Mouse (Mus musculus) embryonic facial prominence, embryonic 11.5 days (tissue): ENCODE measurements at regions not wholly inside any gene's neighbourhood (a gene's known extent, or its start where the extent isn't known, plus 50 kb on each side); places are given as distances from the start of the nearest gene placed in this dataset.
"Not testable (repeated sequence)": the region's sequence is repeated elsewhere in the genome, so short reads cannot be mapped to it uniquely, and the experiment has no call there.

ENCODE experiments used
- ATAC-seq: fragments of 200-750 bp; cut with Nextera tagmentation; replicated peaks from 2 replicates; pipeline ENCODE4 v1.8.0; 2017; ENCODE audit warnings: low read depth; ENCODE audit not compliant: insufficient number of reproducible peaks, low FRiP score, low TSS enrichment
- DNase-seq: peaks from one replicate; pipeline ENCODE4 v3.0.0-alpha.2; 2015; ENCODE audit warnings: low spot score
- H3K27ac ChIP-seq: fragments of 300-500 bp; sonication (generic); replicated peaks from 2 replicates; pipeline ENCODE4 v1.5.1; 2014; ENCODE audit warnings: mild to moderate bottlenecking, low read depth, low read length, control low read depth
- H3K27me3 ChIP-seq: fragments of 300-500 bp; sonication (generic); 2 replicates; pipeline ENCODE4 v1.6.1; 2014; ENCODE audit warnings: mild to moderate bottlenecking, low read length, moderate library complexity, mixed read lengths; ENCODE audit not compliant: control insufficient read depth, insufficient read depth
- H3K36me3 ChIP-seq: fragments of 300-500 bp; sonication (generic); replicated peaks from 2 replicates; pipeline ENCODE4 v1.6.1; 2014; ENCODE audit warnings: low read depth, mild to moderate bottlenecking, low read length, moderate library complexity, mixed read lengths; ENCODE audit not compliant: control insufficient read depth, insufficient read depth
- H3K4me1 ChIP-seq: fragments of 300-500 bp; sonication (generic); 2 replicates; pipeline ENCODE4 v1.6.1; 2014; ENCODE audit warnings: low read length, mixed read lengths; ENCODE audit not compliant: control insufficient read depth, insufficient read depth
- H3K4me2 ChIP-seq: fragments of 300-500 bp; sonication (generic); 2 replicates; pipeline ENCODE4 v1.6.1; 2014; ENCODE audit warnings: low read depth, mild to moderate bottlenecking, control low read depth, low read length, moderate library complexity
- H3K4me3 ChIP-seq: fragments of 300-500 bp; sonication (generic); 2 replicates; pipeline ENCODE4 v1.5.1; 2014; ENCODE audit warnings: low read depth, low read length, control low read depth
- H3K9ac ChIP-seq: fragments of 300-500 bp; sonication (generic); replicated peaks from 2 replicates; pipeline ENCODE4 v1.6.1; 2014; ENCODE audit warnings: mild to moderate bottlenecking, control low read depth, low read length
- H3K9me3 ChIP-seq: fragments of 300-500 bp; sonication (generic); replicated peaks from 2 replicates; pipeline ENCODE4 v1.6.1; 2016; ENCODE audit warnings: mild to moderate bottlenecking, low read length, inconsistent platforms, mixed read lengths; ENCODE audit not compliant: control insufficient read depth
- WGBS: fragments of 180-500 bp; shearing (Covaris S2); extraction: QIAGEN DNeasy Blood & Tissue Kit; methylation state at CpG from one replicate; pipeline ENCODE4 v1.1.7; 2014; 5-methylcytosine and 5-hydroxymethylcytosine counted together

GRCm38 (mm10) chr14:114261657-114262056 is 830.4 kb upstream of the Gpc5 start:
- H3K4me3 ChIP-seq, result no peak overlapping the region
- H3K9ac ChIP-seq, result no peak overlapping the region
- H3K4me1 ChIP-seq, result no peaks in the 10 kb centered on the region
- ATAC-seq, result no peak
- WGBS, result 79% methylated on average over 2 of the region's 2 CpGs
- H3K36me3 ChIP-seq, result no peaks in the 10 kb centered on the region
- no peaks in the 10 kb centered on the region for H3K9me3 ChIP-seq
- H3K27ac ChIP-seq, result no peak overlapping the region
- H3K27me3 ChIP-seq, result no peaks in the 10 kb centered on the region
- H3K4me2 ChIP-seq, result no peak overlapping the region
- no peak for DNase-seq

DNA sequence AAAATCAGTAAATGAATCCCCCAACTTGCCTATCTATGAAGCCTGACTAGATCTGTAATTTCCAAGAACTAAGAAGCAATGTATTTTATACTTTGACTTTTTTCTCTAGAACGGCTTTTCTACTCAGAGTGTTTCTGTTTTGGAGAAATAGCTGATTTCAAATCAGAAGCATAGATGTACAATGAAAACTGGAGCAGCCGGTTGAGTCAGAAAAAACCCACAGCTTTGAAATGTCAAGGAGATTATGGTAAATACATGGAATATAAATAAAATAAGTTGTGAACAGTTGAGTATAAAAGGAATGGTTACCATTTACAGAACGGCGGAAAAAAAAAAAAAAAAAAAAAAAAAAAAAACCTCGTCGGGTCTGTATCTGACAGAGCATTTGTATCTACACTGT is 791.4 kb upstream of the Gpc5 start:
- no peak for DNase-seq
- Histone ChIP-seq H3K9ac (no peak overlapping the region), H3K36me3 (no peaks in the 10 kb centered on the region), H3K4me3 (no peak overlapping the region), H3K4me2 (no peak overlapping the region), H3K27me3 (no peaks in the 10 kb centered on the region), H3K27ac (no peak overlapping the region), H3K4me1 (no peaks in the 10 kb centered on the region), H3K9me3 (no peaks in the 10 kb centered on the region)
- ATAC-seq, result no peak
- WGBS, result 91% methylated on average over 6 of the region's 6 CpGs

DNA sequence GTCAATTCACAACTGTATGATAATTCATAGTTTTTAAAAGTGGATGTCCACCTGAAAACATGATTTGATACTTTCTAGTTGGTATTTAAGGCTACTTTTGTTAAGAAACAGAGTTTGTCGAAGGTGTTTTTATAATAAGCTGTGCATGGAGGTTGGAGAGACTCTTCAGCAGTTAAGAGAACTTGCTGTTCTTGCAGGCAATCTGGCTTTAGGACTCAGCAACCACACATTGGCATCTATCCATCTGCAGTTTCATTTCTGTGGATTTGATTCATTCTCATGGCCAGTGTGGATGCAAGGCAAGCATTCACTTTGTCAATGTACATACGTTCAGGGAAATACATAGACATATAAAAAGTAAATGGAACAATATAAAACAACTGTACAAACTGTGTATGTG is 784.5 kb upstream of the Gpc5 start:
- Histone ChIP-seq H3K4me2 (no peak overlapping the region), H3K4me1 (no peaks in the 10 kb centered on the region), H3K9ac (no peak overlapping the region), H3K36me3 (no peaks in the 10 kb centered on the region), H3K27me3 (no peaks in the 10 kb centered on the region), H3K9me3 (no peaks in the 10 kb centered on the region), H3K27ac (no peak overlapping the region), H3K4me3 (no peak overlapping the region)
- DNase-seq (no peak), ATAC-seq (no peak)
- WGBS, result 81% methylated on average over 2 of the region's 2 CpGs

- Histone ChIP-seq H3K36me3 (no peaks in the 10 kb centered on the region), H3K4me3 (no peak overlapping the region), H3K9ac (no peak overlapping the region), H3K4me2 (no peak overlapping the region), H3K27me3 (no peaks in the 10 kb centered on the region), H3K9me3 (no peaks in the 10 kb centered on the region), H3K4me1 (no peaks in the 10 kb centered on the region), H3K27ac (no peak overlapping the region)
- no peak for DNase-seq
- 93% methylated on average over 6 of the region's 6 CpGs for WGBS
- no peak for ATAC-seq
Measured at GRCm38 (mm10) chr14:114332662-114333061, 759.4 kb upstream of the Gpc5 start.

- DNase-seq (peak; percentile 7), ATAC-seq (no peak)
- Histone ChIP-seq H3K4me3 (no peak overlapping the region), H3K4me1 (no peaks in the 10 kb centered on the region), H3K4me2 (no peak overlapping the region), H3K36me3 (no peaks in the 10 kb centered on the region), H3K9ac (no peak overlapping the region), H3K27me3 (no peaks in the 10 kb centered on the region), H3K9me3 (no peaks in the 10 kb centered on the region), H3K27ac (no peak overlapping the region)
- WGBS, result 58% methylated on average over 6 of the region's 6 CpGs
Measured at GRCm38 (mm10) chr14:114349345-114349744, 742.7 kb upstream of the Gpc5 start.

DNA sequence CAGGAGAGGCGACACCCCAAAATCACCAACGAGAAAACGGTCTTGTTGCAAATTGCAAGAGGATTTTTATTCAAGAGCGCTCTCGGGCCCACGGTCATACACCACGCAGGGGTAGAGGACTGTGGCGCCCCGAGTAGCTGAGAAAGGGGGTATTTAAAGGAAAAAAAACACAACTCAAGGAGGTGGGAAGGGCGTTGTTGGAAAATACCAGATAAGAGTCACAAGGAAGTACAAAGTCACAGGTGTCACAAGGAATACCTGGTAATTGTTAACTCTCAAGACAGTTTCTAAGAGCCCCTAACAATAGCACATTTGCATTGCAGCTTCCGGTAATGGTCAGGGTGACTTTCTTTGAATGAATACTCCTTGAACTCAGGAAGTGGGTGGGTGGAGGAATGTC is 742.2 kb upstream of the Gpc5 start:
- WGBS, result 72% methylated on average over 3 of the region's 11 CpGs
- not testable (repeated sequence) for H3K9ac ChIP-seq, ATAC-seq, H3K4me1 ChIP-seq, H3K36me3 ChIP-seq, H3K4me3 ChIP-seq, H3K27me3 ChIP-seq, H3K9me3 ChIP-seq, H3K27ac ChIP-seq, H3K4me2 ChIP-seq, DNase-seq

DNA sequence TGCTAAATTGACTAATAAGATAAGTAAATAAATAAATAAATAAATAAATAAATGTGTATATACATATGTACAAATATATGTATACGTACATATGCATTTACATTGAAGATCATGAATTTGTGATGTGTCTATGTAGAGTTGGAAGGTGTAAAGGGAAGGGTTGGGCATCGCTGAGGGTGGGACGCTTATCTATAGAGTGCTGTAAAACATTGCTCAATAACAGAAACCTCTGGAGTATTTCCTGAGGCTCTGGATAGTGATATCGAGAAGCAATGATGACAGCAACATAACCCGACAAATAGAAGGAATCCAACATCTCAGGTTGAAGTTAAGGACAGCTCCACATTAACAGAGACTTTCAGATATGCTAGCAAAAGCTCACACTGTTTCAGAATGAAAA is 739.7 kb upstream of the Gpc5 start:
- 94% methylated on average over 5 of the region's 5 CpGs for WGBS
- H3K4me2 ChIP-seq, result no peak overlapping the region

GRCm38 (mm10) chr14:114374847-114375246 is 717.2 kb upstream of the Gpc5 start:
- no peaks in the 10 kb centered on the region for H3K4me1 ChIP-seq
- H3K27ac ChIP-seq, result no peak overlapping the region
- ATAC-seq (no peak), DNase-seq (no peak)
- no peak overlapping the region for H3K9ac ChIP-seq
- H3K27me3 ChIP-seq, result no peaks in the 10 kb centered on the region
- H3K9me3 ChIP-seq, result no peaks in the 10 kb centered on the region
- no peaks in the 10 kb centered on the region for H3K36me3 ChIP-seq
- H3K4me2 ChIP-seq, result no peak overlapping the region
- H3K4me3 ChIP-seq, result no peak overlapping the region
- 93% methylated on average over 3 of the region's 3 CpGs for WGBS

More for the DNA sequence above, 739.7 kb upstream of the Gpc5 start:
- ATAC-seq, result no peak
- Histone ChIP-seq H3K9ac (no peak overlapping the region), H3K27ac (no peak overlapping the region), H3K4me1 (no peaks in the 10 kb centered on the region), H3K27me3 (no peaks in the 10 kb centered on the region), H3K9me3 (no peaks in the 10 kb centered on the region), H3K4me3 (no peak overlapping the region), H3K36me3 (no peaks in the 10 kb centered on the region)
- DNase-seq, result no peak
